Mouse (Mus musculus) layer of hippocampus, postnatal 10 days (tissue): ENCODE measurements around the gene Arl6ip6. TPM values are rescaled to one million over a fixed set of nuclear protein-coding genes. Genes with fewer than 3 reads are reported as not detected.

ENCODE experiments used
- total RNA-seq, 2 experiments: library from RNA; stranded (reverse); gene quantifications; 2 replicates each; pipeline ENCODE4 v1.2.3; 2021

The Arl6ip6 gene
- total RNA-seq, 2 experiments from 2014 or later = 13.5 to 15.1 TPM

Other genes starting within 250 kb of the Arl6ip6 start
- gene Prpf40a, start 442 bp upstream of the Arl6ip6 start, total RNA-seq = 10 to 100 TPM; 59.2 to 64.9 TPM